Mouse (Mus musculus): ENCODE measurements around the gene Masp1. TPM values are rescaled to one million over a fixed set of nuclear protein-coding genes. Genes with fewer than 3 reads are reported as not detected.

Gene Masp1
- polyA plus RNA-seq, 1 experiment from 2014 or later: 6.0 TPM

DNA sequence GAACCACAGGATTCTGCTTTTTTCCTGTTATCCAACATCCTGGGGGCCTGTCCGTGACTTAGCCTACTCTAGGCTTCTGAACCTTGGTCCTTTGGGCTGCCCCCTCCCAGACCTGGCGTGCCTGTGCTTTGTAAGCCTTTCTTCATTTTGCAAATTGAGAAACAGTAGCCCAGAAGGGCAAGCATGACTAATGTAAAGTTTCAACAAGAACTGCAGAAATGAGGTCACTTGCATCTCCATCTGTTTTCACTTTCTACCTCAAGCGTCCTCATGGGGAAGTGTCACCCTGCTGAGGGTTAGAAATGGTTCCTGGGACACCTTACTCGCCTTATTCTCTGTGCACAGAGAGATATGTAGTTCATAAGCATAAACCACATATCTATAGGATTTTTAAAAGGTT is 27.8 kb downstream of the Masp1 start:
- no peaks in the 10 kb centered on the region for H3K36me3 ChIP-seq
- H3K4me2 ChIP-seq: no peak overlapping the region
- H3K4me3 ChIP-seq: no peak overlapping the region
- 37% methylated on average over 4 of the region's 4 CpGs for WGBS
- ATAC-seq (ENCODE audit: insufficient number of reproducible peaks, insufficient read depth, low FRiP score, low TSS enrichment, low read depth): no peak
- no peaks in the 10 kb centered on the region for H3K9me3 ChIP-seq
- H3K27ac ChIP-seq: no peak overlapping the region
- H3K9ac ChIP-seq: no peak overlapping the region
- H3K27me3 ChIP-seq: no peaks in the 10 kb centered on the region
- H3K4me1 ChIP-seq: 0 out of 2 replicates have a peak, but pooled peaks cover 5% of the 10 kb centered on the region

DNA sequence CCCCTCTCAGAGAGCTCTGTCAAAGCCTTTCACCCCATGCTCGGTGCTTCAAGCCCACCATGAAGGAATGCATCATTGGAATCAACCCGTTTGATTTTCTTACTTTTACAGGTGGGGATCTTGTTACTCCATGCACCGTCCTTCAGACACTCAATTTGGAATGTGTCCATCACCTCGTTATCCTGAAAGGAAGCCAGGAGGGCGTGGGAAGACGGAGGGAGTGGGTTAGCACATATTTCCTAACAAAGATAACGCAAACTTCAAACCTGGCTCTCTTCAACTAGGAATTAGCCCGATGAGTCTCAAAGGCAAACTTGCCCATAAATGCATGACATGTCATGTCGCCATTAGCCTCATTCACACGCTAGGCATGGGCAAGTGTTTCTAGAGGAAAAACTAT is 37.3 kb downstream of the Masp1 start:
- Histone ChIP-seq H3K9me3 (no peaks in the 10 kb centered on the region), H3K4me1 (no peaks in the 10 kb centered on the region), H3K4me3 (no peak overlapping the region), H3K36me3 (no peaks in the 10 kb centered on the region), H3K27ac (no peak overlapping the region), H3K9ac (no peak overlapping the region), H3K27me3 (no peaks in the 10 kb centered on the region), H3K4me2 (no peak overlapping the region)
- no peak for ATAC-seq (ENCODE audit: insufficient number of reproducible peaks, insufficient read depth, low FRiP score, low TSS enrichment, low read depth)
- 79% methylated on average over 10 of the region's 10 CpGs for WGBS

DNA sequence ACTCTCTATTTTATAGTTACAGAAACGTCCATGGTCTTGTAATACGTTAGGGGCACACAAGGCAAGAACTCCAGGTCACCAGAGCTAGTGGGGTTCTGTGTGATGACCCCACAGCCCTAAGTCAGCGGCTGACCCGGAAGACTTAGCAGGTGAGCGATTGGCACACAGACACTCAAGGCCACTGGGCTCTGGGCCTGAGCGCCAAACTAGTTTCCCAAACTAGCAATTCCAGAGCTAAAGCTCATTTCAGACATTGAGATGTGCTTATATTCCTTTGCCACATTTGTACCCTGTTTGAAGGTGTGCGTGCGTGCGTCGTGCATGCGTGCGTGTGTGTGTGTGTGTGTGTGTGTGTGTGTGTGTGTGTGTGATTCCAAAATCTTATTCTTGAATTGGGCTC is 37.8 kb downstream of the Masp1 start:
- Histone ChIP-seq H3K9ac (no peak overlapping the region), H3K4me1 (no peaks in the 10 kb centered on the region), H3K4me2 (no peak overlapping the region), H3K27ac (no peak overlapping the region), H3K9me3 (no peaks in the 10 kb centered on the region), H3K36me3 (no peaks in the 10 kb centered on the region), H3K27me3 (no peaks in the 10 kb centered on the region), H3K4me3 (no peak overlapping the region)
- ATAC-seq (ENCODE audit: insufficient number of reproducible peaks, insufficient read depth, low FRiP score, low TSS enrichment, low read depth): no peak
- 94% methylated on average over 12 of the region's 12 CpGs for WGBS

DNA sequence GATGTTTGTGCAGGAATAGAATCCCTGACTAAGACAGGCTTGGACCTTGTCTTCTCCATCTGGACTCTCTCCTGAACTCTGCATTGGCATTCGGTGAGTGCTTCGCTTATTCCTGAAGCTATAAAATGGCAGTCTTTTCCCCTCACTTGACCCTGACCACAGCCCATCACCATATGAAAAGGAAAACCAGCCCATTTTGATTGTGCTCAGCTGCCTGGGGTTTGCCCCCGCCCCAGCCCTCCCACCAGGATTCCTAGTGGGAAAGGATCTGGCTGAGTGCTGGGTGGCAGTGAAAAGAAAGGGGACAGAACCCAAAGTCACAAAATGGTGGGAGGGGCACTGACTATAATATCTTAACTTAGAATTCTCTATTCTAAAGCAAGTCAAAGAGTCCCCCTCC is 38.4 kb downstream of the Masp1 start:
- WGBS: 72% methylated on average over 3 of the region's 3 CpGs
- Histone ChIP-seq H3K36me3 (no peaks in the 10 kb centered on the region), H3K9ac (no peak overlapping the region), H3K9me3 (no peaks in the 10 kb centered on the region), H3K4me1 (no peaks in the 10 kb centered on the region), H3K4me3 (no peak overlapping the region), H3K27ac (no peak overlapping the region), H3K27me3 (no peaks in the 10 kb centered on the region), H3K4me2 (no peak overlapping the region)
- ATAC-seq (ENCODE audit: insufficient number of reproducible peaks, insufficient read depth, low FRiP score, low TSS enrichment, low read depth): no peak

DNA sequence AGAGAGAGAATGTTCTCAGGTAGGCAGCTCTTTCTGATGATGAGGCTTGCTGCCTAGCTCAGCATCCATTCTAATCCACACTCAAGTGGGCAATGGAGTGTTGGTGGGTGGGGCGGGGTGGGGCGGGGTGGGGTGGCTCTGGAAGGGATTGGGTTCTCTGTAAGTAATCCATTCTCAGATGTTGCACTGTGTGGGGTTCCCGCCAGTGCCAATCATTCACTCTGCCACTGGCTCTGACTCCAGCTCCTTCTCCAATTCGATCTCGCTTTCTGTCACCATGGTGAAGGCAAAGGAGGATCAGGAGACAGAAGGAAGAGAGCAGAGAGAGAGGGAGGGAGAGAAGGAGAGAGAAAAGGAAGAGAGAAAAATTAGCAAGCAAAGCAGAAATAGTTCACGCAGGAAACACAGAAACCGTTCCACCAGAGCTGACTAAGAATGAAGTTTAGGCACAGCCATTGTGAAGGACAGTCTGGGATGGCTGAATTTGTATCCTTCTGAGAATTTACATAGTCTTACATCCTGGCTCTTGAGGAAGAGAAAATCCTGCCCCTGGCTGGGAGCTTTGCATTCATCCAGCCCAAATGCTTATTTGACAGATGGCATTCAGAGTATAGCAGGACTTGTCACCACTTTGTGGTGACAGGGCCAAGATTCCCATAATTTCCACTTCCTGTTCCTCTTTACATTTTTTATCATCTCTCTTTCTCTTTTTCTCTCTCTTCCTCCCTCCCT is 40.6 kb downstream of the Masp1 start:
- Histone ChIP-seq H3K36me3 (no peaks in the 10 kb centered on the region), H3K27me3 (no peaks in the 10 kb centered on the region), H3K9ac (no peak overlapping the region), H3K27ac (no peak overlapping the region), H3K4me2 (no peak overlapping the region), H3K9me3 (no peaks in the 10 kb centered on the region), H3K4me3 (no peak overlapping the region), H3K4me1 (no peaks in the 10 kb centered on the region)
- 75% methylated on average over 7 of the region's 7 CpGs for WGBS
- no peak for ATAC-seq (ENCODE audit: insufficient number of reproducible peaks, insufficient read depth, low FRiP score, low TSS enrichment, low read depth)

DNA sequence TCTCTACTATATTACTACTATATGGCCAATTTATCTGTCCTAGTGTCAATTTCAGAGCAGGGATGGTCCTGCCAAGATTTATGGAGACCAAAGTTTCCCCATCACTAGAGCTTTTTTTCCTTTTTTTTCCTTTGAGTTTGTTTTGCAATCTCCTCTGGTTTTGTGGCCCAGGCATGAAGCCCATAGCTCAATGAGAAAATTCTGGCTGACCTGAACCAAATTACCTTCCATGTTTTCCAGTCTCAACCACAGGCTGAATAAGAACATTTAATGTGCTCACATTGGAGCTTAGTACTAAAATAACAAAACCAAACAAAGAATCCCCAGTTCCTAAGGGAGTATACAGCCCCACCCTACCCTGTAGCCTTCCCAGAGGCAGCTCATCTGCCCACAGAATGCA is 44.0 kb downstream of the Masp1 start:
- no peak for ATAC-seq (ENCODE audit: insufficient number of reproducible peaks, insufficient read depth, low FRiP score, low TSS enrichment, low read depth)
- Histone ChIP-seq H3K9ac (no peak overlapping the region), H3K4me1 (no peaks in the 10 kb centered on the region), H3K27me3 (no peaks in the 10 kb centered on the region), H3K36me3 (no peaks in the 10 kb centered on the region), H3K4me2 (no peak overlapping the region), H3K4me3 (no peak overlapping the region), H3K9me3 (no peaks in the 10 kb centered on the region), H3K27ac (no peak overlapping the region)

DNA sequence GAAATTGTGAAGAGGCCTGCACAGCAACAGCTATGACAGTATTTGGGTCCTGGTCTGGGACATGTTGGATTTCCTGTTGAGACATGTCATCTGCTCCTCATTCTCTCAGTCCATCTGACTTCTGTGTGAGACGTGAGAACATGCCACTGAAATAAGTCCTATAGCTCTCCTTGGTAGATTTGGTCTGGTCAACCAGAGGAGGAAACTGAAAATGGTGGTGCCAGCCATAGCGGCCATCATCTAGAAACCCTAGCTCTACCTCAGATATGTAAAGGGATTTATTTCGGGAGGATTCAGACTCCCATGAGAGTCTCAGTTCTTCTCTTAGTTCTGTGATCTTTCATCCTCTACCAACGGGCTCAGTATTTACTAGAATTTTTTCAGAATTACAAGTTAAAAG is 45.0 kb downstream of the Masp1 start:
- no peak for ATAC-seq (ENCODE audit: insufficient number of reproducible peaks, insufficient read depth, low FRiP score, low TSS enrichment, low read depth)

DNA sequence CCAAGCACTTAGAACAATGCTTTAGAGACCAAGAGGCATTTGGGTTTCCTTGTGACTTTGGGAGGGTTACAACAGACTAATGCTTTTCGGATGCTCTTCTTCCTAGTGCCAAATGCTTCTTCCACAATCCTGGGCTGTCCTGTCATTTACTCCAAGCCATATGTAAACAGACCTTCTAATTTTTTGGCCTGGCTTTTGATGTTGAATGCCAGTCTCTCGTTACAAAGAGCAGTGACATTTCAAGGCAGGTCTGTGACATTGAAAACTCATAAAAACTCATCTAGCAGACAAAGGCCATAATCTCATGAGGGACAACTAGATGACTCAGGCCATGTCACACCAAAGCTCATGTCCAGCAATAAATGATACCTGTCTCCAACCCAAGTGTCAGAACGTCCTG is 48.6 kb downstream of the Masp1 start:
- 64% methylated on average over 3 of the region's 3 CpGs for WGBS
- Histone ChIP-seq H3K9me3 (no peaks in the 10 kb centered on the region), H3K36me3 (no peaks in the 10 kb centered on the region), H3K9ac (no peak overlapping the region), H3K27ac (no peak overlapping the region), H3K4me3 (no peak overlapping the region), H3K4me1 (no peaks in the 10 kb centered on the region), H3K4me2 (no peak overlapping the region), H3K27me3 (no peaks in the 10 kb centered on the region)
- no peak for ATAC-seq (ENCODE audit: insufficient number of reproducible peaks, insufficient read depth, low FRiP score, low TSS enrichment, low read depth)

More for the DNA sequence above, 45.0 kb downstream of the Masp1 start:
- Histone ChIP-seq H3K4me1 (no peaks in the 10 kb centered on the region), H3K36me3 (no peaks in the 10 kb centered on the region), H3K27ac (no peak overlapping the region), H3K9ac (no peak overlapping the region), H3K27me3 (no peaks in the 10 kb centered on the region), H3K4me2 (no peak overlapping the region), H3K9me3 (no peaks in the 10 kb centered on the region), H3K4me3 (no peak overlapping the region)
- 78% methylated on average over 4 of the region's 4 CpGs for WGBS

DNA sequence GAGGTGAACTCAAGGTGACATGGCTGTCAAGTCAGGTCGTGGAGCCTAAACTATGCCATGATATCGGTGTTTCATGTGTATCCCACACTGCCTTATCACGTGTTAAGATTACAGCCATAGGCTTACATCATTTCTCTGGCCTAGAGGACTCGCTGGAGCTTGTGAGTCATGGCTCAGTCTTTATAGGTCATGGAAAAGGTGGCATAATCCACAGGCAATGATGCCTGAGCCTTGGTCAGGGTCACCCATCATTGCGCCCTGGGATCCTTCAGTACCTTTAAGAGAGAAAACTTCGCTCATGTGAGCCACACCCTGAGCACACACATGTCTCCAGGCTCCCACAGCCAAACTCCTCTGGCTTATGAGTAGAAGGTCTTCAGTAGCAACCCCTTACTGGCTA is 49.1 kb downstream of the Masp1 start:
- no peak overlapping the region for H3K27ac ChIP-seq
- no peaks in the 10 kb centered on the region for H3K9me3 ChIP-seq
- no peak overlapping the region for H3K4me2 ChIP-seq
- H3K4me3 ChIP-seq: no peak overlapping the region
- no peaks in the 10 kb centered on the region for H3K27me3 ChIP-seq
- WGBS: 91% methylated on average over 6 of the region's 6 CpGs
- ATAC-seq (ENCODE audit: insufficient number of reproducible peaks, insufficient read depth, low FRiP score, low TSS enrichment, low read depth): no peak
- no peaks in the 10 kb centered on the region for H3K36me3 ChIP-seq
- no peaks in the 10 kb centered on the region for H3K4me1 ChIP-seq
- no peak overlapping the region for H3K9ac ChIP-seq

DNA sequence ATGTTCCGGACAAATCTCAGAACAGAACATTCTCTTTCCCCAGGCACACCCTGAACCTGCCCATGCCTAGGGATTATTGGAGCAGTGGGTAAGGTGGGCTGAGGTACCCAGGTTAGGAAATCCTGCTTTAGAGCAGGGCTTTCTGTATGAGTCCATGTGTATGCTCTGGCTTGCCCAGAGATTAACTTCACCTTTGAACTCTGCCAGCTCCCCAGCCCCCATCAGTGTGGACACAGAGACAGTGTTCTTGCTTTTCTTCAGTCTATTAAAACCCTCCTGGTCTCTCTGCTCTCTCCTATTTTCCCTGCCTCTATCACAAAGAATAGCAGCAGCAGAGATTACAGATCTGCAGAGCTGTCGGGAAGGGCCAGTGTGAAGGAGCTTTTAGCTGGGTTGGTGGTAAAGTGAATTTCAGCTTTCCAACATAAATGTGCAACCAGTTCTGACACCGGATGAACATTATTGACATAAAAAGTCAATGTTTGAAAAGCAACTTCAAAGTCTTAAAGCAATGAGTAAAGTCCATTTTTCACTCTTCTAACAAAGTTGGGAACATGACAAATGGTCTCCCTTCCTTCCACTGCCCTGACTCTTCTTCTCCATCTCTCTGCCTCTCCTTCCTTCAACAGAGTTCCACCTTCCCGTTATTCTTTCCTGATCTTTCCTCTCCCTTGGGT is 56.8 kb downstream of the Masp1 start:
- H3K4me3 ChIP-seq: no peak overlapping the region
- no peaks in the 10 kb centered on the region for H3K4me1 ChIP-seq
- H3K27ac ChIP-seq: no peak overlapping the region
- no peaks in the 10 kb centered on the region for H3K36me3 ChIP-seq
- H3K9me3 ChIP-seq: no peaks in the 10 kb centered on the region
- no peaks in the 10 kb centered on the region for H3K27me3 ChIP-seq
- no peak overlapping the region for H3K9ac ChIP-seq
- WGBS: 90% methylated on average over 4 of the region's 4 CpGs
- ATAC-seq (ENCODE audit: insufficient number of reproducible peaks, insufficient read depth, low FRiP score, low TSS enrichment, low read depth): no peak
- no peak overlapping the region for H3K4me2 ChIP-seq

DNA sequence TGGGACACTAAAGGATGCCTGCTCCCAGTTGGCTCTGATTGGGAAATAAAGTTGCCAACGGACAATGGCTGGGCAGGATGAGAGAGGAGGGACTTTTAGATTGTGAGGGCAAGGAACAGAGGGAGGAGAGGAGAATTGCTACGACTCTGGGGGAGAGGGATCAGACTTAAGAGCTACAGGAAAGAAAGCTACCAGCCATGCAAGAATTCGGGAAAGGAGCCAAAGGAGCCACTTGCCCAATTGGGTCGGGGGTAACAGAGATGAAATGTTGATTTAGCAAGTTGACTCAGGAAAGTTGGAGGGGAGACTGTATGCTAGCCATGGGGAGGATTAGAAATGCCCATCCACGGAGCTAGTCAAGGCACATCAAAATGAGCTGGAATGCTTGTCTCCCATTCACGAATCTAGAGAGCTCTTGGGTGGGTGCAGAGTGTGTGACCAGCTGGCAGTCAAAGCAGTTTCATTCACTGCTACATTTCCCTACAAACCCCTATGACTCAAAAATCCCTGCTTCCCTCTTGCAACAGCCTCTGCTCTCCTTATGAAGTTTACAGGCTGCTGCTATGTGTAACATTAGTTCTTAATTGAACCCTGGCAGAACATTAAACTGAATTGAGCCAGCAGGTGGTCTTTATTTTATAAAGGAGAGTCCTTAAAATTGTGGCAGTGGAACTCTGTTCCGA is 61.6 kb downstream of the Masp1 start:
- Histone ChIP-seq H3K4me1 (no peaks in the 10 kb centered on the region), H3K36me3 (no peaks in the 10 kb centered on the region), H3K27me3 (no peaks in the 10 kb centered on the region), H3K4me2 (no peak overlapping the region), H3K27ac (no peak overlapping the region), H3K9ac (no peak overlapping the region), H3K4me3 (no peak overlapping the region), H3K9me3 (no peaks in the 10 kb centered on the region)
- 45% methylated on average over 7 of the region's 7 CpGs for WGBS
- no peak for ATAC-seq (ENCODE audit: insufficient number of reproducible peaks, insufficient read depth, low FRiP score, low TSS enrichment, low read depth)

DNA sequence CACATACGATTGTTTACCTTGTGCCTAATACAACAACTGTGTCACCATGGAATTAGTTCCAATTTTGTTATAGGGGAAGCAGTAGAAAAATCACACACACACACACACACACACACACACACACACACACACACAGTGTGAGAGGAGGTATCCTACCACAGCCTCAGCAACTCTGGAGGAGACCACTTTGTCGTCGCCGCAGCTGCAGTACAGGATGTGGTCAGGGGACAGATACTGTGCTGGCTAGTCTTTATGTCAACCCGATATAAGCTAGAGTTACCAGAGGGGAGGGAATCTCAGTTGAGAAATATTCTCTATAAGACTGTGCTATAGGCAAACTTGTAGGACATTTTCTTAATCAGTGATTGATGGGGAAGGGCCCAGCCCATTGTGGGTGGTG is 63.3 kb downstream of the Masp1 start:
- ATAC-seq (ENCODE audit: insufficient number of reproducible peaks, insufficient read depth, low FRiP score, low TSS enrichment, low read depth): no peak
- Histone ChIP-seq H3K27ac (no peak overlapping the region), H3K9ac (no peak overlapping the region), H3K9me3 (no peaks in the 10 kb centered on the region), H3K4me2 (no peak overlapping the region), H3K4me3 (no peak overlapping the region), H3K4me1 (no peaks in the 10 kb centered on the region), H3K36me3 (no peaks in the 10 kb centered on the region), H3K27me3 (no peaks in the 10 kb centered on the region)
- WGBS: 86% methylated on average over 5 of the region's 5 CpGs
